Mouse (Mus musculus) layer of hippocampus, adult 18-20 months (tissue): ENCODE results near the gene Mlc1. TPM values are rescaled to one million over a fixed set of nuclear protein-coding genes. Genes with fewer than 3 reads are reported as not detected.

Experiments
- DNase-seq, 2 experiments: peaks; one replicate each; pipeline ENCODE4 v3.0.0; 2022; ENCODE audit warnings: low spot score in 2 of 2
- long read RNA-seq: library from polyadenylated mRNA; stranded (forward); transcript quantifications from one replicate; pipeline ENCODE4 v2.0.0, GENCODE M21; 2021
- total RNA-seq, 2 experiments: library from RNA; stranded (reverse); gene quantifications; 2 replicates each; pipeline ENCODE4 v1.2.3; 2021

Mlc1 gene
- total RNA-seq = 100 to 1,000 TPM; 122 TPM
- long read RNA-seq, transcript Mlc1-201 (12 exons, 2,783 nt) = major isoform, 77 of 105 reads
- long read RNA-seq, transcript Mlc1-202 (12 exons, 2,801 nt) = minor isoform, 5 of 105 reads
- long read RNA-seq, partial matches to known transcripts = 15 of 105 reads
- long read RNA-seq, other reads (novel, unspliced or antisense) = 8 of 105 reads

GRCm38 (mm10) chr15:88978281-88979137 is at the start of gene Mlc1:
Mlc1 (minus strand) TSS chr15:88979007.
- peak; percentile 11 to 47 for DNase-seq

DNA sequence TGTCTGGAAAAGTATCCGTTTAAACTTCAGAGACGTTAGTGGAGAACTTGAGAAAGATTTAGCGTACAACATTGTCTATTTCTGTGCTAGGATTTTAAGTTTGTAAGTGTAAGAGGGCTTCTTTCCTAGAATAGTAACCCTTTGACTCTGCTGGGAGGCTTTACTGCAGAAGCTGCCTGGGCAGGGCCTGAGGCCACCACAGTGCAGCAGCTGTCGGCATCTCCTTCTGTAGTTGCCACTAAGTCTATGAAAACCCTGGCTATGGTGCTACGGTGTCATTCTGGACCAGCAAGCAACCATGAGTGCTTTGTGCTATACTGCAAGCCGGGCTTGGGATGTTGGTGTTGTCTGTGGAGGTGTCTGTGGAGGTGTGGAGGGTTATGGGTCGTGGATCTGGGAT is 41.7 kb upstream of the Mlc1 start:
- DNase-seq = no peak

DNA sequence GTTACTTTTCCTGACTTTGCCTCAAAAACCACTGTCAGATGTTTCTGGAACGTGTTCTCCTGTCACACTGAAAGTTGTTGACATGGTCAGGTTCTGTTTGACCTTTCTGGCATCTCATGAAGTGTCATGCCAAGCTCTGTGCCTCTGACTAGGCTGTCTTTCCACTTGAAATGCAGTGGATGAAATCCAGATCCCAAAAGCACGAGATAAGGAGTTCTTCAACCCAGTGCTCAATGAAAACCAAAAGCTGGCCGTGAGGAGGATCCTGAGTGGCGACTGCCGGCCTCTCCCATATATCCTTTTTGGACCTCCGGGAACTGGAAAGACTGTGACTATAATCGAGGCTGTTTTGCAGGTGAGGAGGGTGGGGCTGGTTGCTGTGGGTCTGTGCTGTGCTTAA is 41.3 kb upstream of the Mlc1 start:
- no peak for DNase-seq

DNA sequence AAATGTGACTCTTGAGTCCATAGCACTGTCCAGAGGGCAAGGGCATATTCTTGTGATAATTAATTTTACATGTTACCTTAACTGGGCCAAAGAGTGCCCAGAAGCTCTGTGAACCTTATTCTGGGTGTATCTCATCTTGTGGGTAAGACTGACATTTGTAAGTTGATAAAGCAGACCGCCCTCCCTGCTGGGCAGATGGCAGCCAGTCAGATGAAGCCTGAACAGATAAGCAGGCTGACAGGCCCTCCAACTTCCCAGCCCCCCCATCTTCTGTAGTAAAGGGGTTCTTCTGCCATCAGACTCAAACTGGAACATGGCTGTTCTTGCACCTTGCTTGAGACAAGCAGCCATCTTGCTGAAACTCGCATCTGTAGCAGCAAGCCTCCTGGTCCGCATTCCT is 37.9 kb upstream of the Mlc1 start:
- DNase-seq = no peak

GRCm38 (mm10) chr15:89007781-89008180 is 29.0 kb upstream of the Mlc1 start:
- DNase-seq = no peak

- no peak for DNase-seq
Observed at GRCm38 (mm10) chr15:89007002-89007401, 28.2 kb upstream of the Mlc1 start.

GRCm38 (mm10) chr15:89001245-89001644 is 22.4 kb upstream of the Mlc1 start:
- no peak for DNase-seq

GRCm38 (mm10) chr15:89000367-89000766 is 21.6 kb upstream of the Mlc1 start:
- no peak for DNase-seq

- DNase-seq = no peak
Observed at GRCm38 (mm10) chr15:88999124-88999523, 20.3 kb upstream of the Mlc1 start.

GRCm38 (mm10) chr15:88998636-88999035 is 19.8 kb upstream of the Mlc1 start:
- DNase-seq = no peak

DNA sequence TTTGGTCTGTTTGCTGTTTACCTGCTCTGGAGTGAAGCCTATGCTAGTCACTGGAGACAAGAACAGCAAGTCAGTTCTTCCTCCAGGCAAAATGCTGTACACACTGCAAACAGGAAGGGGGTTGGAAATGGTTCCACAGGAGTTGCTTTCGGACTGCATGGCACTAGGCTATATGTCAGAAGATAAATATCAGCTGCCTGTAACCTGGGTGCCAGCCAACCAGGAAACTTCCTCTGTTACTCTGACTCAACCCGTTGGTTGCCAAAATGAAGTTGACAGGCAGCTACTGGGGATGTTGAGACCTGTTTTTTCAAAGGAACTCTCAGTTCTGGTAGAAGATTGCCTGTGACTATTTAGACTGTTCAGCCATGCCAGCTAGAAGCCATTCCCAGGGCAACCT is 10.4 kb upstream of the Mlc1 start:
- DNase-seq = no peak

DNA sequence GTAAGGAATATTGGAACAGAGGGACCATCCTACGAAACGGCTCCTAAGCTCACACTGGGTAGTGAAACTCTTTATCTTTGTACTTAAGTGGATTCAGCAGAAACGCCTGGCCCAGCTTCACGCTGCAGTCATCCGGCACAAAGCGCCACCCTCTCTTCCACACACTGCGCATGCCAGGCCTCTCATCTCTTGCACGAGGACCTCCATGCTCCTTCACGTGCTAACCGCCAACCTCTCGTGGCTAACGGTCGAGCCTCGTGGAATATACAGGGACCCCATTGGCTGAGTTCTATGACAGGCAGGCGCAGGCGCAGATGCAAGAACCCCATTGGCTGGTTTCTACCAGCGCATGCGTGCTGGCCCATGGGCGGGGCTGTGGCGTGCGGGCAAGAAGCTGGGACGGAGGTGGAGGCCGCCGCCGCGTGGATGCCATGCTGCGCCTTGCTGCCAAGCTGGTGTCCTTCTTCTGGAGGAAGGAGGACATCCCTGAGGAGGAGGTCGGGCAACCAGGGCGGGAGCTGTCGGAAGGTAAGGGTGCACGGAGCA is 3.8 kb upstream of the Mlc1 start, which contains the start of gene Mov10l1:
Mov10l1 (plus strand) TSS at position 376 of the 546 bp plus-strand sequence.
- no peak for DNase-seq

GRCm38 (mm10) chr15:88979138-88979446 is 285 bp upstream of the Mlc1 start:
- DNase-seq = no peak

GRCm38 (mm10) chr15:88972300-88972699 is 6.5 kb downstream of the Mlc1 start:
- DNase-seq = no peak

DNA sequence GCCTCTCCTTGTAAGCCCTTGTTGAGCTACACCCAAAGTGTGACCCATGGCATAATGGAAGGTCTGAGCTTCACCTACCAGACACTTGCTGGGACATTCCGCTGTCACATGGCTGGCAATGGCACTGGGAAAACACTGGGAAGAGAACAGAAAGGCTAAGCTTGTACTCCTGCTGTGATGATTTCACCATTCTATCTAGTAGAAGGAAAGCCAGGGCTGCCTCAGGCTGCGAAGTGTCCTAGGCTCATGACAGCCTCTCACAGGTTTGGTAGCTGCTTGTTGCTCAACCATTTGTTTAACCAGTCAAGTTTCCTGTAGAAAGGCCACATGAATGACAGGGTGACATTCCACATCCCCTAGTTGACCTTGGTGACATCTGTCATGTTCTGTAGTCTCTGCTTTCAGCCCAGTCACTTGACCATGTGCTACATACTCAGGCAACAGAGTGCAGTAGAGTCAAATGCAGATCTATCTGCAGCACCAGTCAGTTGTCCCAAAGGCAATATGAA is 14.7 kb downstream of the Mlc1 start:
- no peak for DNase-seq

- DNase-seq = no peak
Observed at GRCm38 (mm10) chr15:88957522-88957921, 21.3 kb downstream of the Mlc1 start.

DNA sequence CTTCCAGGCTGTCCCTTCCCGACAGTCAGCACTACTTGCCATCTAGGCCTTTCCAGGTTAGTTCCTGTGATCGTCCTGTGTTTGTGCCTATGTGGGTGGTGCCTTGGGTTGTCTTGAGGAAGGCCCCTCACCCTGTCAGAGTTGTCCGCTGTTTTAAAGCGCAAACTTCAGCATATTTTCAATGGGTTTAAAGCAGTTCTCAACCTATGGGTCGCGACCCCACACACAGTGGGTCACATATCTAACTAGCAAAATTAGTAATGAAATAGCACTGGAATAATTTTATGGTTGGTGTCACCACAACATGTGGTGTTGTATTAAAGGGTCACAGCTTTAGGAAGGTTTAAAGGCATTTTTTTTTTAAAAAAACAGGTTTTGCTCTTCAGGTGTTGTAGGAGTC is 23.5 kb downstream of the Mlc1 start:
- no peak for DNase-seq

DNA sequence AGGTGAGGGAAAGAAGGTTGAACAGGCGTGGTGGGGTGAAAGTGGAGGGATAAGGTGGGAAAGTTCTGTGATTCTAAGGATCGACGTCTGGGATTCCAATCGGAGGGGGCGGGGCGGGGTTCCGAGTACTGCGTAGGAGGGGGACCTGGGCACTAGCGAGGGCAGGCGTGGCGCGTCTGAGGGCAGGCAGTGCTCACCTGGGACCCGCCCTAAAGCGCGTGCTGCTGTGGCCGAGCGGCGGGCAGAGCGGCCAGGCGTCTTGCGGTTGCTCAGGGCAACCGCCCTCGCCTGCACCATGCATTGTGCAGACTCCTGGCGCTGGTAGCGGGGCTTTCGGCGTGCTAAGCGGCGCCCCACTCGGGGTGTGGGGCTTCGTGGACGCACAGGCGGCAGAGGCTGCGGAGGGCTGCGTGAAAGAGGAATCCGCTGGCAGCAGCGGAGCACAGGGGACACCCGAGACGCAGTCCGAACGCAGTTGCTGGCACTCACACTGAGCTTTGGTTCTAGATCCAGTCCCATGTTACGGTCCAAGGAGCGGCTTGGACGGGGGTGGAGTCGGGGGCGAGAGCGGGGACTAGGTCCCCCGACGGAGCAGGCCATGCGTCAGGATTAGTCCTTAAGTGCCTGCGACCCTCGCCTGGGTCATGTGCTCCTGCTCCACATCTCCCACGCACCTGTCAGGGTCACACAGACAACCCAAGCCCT is 24.3 kb downstream of the Mlc1 start, which contains the start of gene Ttll8:
Ttll8 (minus strand) TSS at position 51 of the 705 bp plus-strand sequence.
- DNase-seq = no peak

GRCm38 (mm10) chr15:88951246-88951645 is 27.6 kb downstream of the Mlc1 start:
- DNase-seq = no peak

DNA sequence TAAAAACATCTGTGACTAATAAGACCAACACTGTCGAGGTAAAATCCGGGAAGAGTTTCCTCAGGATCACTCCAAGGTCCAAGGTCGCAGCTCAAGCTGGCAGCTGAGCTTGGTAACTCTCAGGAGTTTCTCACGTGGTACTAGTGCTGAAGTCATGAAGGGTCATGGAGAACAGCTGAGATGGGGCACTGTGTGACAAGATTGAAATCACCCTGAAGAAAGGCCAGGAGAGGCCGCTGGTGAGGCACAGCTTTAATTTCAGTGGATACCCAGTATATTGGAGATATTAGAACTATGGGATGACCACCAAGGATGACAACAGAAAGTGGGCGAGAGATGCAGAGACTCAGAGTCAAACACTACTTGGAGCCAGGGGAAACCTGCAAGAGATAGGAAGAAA is 32.0 kb downstream of the Mlc1 start:
- no peak for DNase-seq

- DNase-seq = no peak
Observed at GRCm38 (mm10) chr15:88943896-88944551, 34.8 kb downstream of the Mlc1 start.
